Mouse (Mus musculus): ENCODE results near the gene Amfr. TPM values are rescaled to one million over a fixed set of nuclear protein-coding genes. Genes with fewer than 3 reads are reported as not detected.

Gene Amfr
- polyA plus RNA-seq, 1 experiment from 2014 or later, result 52.2 TPM

DNA sequence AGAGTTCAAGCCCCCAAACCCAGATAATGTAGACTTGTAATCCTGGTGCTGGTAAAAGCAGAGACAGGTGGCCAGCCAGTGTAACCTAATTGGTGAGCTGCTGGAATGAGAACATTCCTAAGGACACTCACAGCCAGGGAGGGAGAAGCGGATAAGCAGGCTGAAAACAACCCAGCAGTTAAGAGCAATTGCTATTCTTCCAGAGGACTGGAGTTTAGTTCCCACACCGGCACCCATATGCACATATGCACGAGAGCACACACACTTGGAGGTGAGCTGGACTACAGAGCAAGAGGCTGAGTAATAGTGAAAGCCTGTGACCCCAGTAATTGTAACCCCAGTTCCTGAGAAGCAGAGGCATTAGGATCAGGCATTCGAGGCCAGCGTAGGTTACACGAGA, 11.3 kb upstream of the Amfr start:
- Histone ChIP-seq H3K4me2 (no peak overlapping the region), H3K27ac (replicated peaks) (no peak overlapping the region), H3K9ac (no peak overlapping the region), H3K4me3 (replicated peaks) (no peak overlapping the region), H3K36me3 (replicated peaks) (peaks cover 88% of the 10 kb centered on the region), H3K9me3 (replicated peaks) (no peaks in the 10 kb centered on the region), H3K27me3 (no peaks in the 10 kb centered on the region), H3K4me1 (replicated peaks) (no peaks in the 10 kb centered on the region)
- ATAC-seq (ENCODE audit: insufficient read depth), result no peak
- 94% methylated on average over 6 of the region's 6 CpGs for WGBS (ENCODE audit: insufficient replicate concordance)

DNA sequence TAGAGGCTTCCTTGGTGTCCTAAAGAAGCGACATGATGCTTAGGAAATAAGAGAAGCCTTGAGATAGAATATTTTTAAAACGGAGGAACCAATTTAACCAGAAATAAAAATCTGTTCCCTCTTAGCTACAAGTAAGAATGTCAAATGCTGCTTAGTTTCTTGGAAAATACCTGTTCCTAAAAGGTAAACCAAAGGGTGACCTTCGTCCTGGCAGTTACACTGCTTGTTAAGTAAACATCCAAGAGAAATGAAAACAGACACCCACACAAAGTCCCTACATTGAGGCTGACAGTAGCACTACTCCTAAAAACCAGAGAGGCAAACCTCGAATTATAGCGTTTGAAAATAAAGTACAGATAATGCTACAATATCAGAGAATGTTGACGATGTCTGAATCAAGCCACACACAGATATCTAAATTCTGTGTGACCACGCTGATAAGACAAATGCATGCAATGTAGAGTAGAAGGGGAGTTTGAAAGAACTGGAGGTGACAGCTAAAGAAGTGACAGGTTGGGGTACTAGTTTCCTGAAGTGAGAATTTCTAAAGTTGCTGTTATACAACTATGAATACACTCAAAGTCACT, 477 bp upstream of the Amfr start:
- WGBS (ENCODE audit: insufficient replicate concordance), result 10% methylated on average over 7 of the region's 7 CpGs
- Histone ChIP-seq H3K4me3 (replicated peaks) (peak overlapping the region; percentile 88), H3K9me3 (replicated peaks) (no peaks in the 10 kb centered on the region), H3K27me3 (no peaks in the 10 kb centered on the region), H3K4me1 (replicated peaks) (peaks cover 51% of the 10 kb centered on the region), H3K36me3 (replicated peaks) (peaks cover 14% of the 10 kb centered on the region), H3K9ac (peak overlapping the region; percentile 98), H3K4me2 (peak overlapping the region; percentile 98), H3K27ac (replicated peaks) (peak overlapping the region; percentile 97)
- ATAC-seq (ENCODE audit: insufficient read depth), result no peak

DNA sequence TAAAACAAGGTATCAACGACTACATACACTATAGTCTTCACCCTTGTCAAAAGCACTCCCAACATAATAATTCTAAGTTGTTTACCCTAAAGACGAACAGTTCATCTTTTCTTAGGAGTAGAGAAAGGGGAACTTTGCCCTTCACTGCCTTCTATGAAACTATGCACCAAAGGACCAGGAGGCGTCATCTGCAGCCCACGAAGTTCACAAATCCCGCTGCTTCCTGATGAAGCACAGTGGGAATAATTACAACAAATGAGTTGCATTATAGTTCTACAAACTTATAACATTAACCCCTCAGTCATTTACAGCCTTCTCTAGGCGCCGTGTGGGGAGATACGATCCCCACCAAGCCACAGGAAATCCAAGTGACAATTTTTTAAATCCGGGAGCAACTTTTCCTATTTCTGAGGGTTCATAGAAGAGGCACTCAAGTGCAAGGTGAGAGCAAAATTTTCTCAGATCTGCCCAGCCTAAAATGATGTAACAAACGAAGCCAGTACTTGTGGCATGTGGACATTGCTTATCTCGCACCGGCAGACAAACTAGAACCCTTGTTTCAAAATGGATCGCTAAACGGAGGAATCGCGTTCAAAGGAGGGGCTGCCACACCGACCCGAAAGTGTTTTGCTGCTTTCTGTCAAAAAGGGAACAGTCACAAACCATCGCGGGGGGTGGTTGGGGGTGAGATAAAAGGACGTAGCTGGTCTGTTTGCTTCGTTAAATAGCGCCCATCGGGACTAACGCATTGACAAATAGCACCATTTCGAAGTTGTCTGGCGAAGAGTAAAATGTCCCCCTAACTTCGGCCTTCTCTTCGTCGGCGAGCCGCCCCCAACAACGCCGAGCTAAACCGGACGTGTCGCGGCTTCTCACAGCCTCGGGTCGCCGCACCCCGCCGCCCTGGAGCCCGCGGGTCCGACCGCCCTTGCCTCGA, 1.3 kb downstream of the Amfr start:
- Histone ChIP-seq H3K4me3 (replicated peaks) (peak overlapping the region; percentile 88), H3K4me1 (replicated peaks) (peaks cover 52% of the 10 kb centered on the region), H3K9ac (peak overlapping the region; percentile 98), H3K27ac (replicated peaks) (peak overlapping the region; percentile 97), H3K9me3 (replicated peaks) (no peaks in the 10 kb centered on the region), H3K27me3 (no peaks in the 10 kb centered on the region), H3K36me3 (replicated peaks) (peaks cover 17% of the 10 kb centered on the region), H3K4me2 (peak overlapping the region; percentile 98)
- peak; percentile 13; the same call in 1 of the 2 replicates for ATAC-seq (ENCODE audit: insufficient read depth)
- WGBS (ENCODE audit: insufficient replicate concordance), result under 1% methylated on average over 48 of the region's 48 CpGs

DNA sequence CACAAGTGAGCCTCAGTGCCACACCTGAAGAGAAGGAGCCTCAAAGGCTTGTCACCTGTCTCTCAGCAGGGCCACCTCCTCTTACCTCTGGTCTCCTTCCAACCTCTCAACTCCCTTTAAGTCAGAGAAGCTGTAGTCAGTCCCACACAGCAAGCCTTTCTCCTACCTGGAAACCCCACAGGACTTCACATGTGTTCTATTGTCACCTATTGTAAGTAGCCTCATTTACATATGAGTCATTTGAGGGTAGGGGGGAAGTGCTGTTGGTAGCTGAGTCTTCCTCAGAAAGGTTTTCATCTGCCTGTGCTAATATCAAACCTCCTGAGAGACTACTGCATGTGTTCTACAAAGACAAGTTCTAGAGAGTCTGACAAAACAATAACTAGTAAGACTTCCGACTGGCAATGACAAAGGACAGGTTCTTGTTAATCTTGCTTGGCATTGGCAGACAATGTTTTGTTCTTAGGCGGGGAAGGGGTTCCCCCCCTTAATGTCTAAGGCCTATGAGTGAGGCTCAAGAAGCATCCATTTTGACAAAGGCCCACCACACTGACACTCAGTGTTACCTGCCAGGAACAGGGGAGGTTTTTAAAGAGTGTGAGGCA, 2.4 kb downstream of the Amfr start:
- ATAC-seq (ENCODE audit: insufficient read depth), result no peak
- Histone ChIP-seq H3K4me2 (peak overlapping the region; percentile 98), H3K4me1 (replicated peaks) (peaks cover 52% of the 10 kb centered on the region), H3K4me3 (replicated peaks) (peak overlapping the region; percentile 88), H3K27me3 (no peaks in the 10 kb centered on the region), H3K36me3 (replicated peaks) (peaks cover 25% of the 10 kb centered on the region), H3K9me3 (replicated peaks) (no peaks in the 10 kb centered on the region), H3K27ac (replicated peaks) (peak overlapping the region; percentile 97), H3K9ac (peak overlapping the region; percentile 52)
- WGBS (ENCODE audit: insufficient replicate concordance), result 39% methylated on average over 2 of the region's 2 CpGs

DNA sequence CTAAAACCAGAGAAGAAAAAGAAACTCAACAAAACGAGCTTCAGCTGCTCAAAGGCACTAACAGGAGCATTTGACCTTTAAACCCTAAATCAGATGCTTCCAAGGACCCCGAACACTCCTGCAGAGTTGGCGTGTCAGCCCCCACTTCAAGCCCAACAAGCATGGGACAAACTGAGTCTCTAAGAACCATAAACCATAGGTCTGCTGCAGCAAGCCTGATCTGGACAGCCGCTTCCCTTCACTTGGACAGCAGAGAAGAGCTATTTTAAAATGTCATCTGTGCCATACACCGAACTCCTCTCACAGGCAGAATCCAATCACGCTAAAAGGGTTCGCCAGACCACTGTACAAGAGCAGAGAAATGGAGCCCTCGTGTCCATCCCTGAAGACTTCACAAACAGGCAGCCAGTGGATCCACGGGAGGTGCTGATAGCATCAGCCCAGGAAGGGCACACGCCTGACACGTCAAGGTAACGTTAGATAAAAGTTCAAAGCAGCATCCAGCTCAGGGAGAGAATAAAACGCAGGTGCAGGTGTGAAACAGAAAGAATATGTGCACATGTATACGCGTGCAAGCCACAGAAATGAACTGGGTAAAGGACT, 3.3 kb downstream of the Amfr start:
- H3K27me3 ChIP-seq, result no peaks in the 10 kb centered on the region
- H3K27ac ChIP-seq (replicated peaks), result peak overlapping the region; percentile 97
- peak overlapping the region; percentile 98 for H3K4me2 ChIP-seq
- 48% methylated on average over 15 of the region's 15 CpGs for WGBS (ENCODE audit: insufficient replicate concordance)
- H3K36me3 ChIP-seq (replicated peaks), result peaks cover 28% of the 10 kb centered on the region
- ATAC-seq (ENCODE audit: insufficient read depth), result no peak
- peak overlapping the region; percentile 88 for H3K4me3 ChIP-seq (replicated peaks)
- peaks cover 47% of the 10 kb centered on the region for H3K4me1 ChIP-seq (replicated peaks)
- H3K9me3 ChIP-seq (replicated peaks), result no peaks in the 10 kb centered on the region
- peak overlapping the region; percentile 52; the same call in 1 of the 2 replicates for H3K9ac ChIP-seq

DNA sequence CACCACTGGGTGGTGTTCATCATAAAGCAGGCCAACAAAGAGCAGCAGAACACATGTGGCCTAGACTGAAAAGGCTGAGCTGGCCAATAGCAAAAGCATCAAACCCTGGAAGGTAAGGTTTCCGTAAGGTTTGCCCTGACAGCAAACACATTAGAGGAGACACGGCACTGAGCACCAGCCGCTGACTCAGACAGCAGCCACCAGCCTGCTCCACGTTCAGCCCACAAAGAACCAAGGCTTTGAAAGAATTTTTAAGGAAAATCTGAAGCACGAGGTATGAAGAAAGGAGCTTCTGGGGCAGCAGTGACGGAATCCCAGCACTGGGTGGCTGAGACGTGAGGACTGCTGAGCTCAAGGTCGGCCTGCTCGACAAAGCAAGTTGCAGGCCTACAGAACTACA, 8.5 kb downstream of the Amfr start:
- no peak for ATAC-seq (ENCODE audit: insufficient read depth)
- H3K36me3 ChIP-seq (replicated peaks), result peaks cover 70% of the 10 kb centered on the region
- H3K4me3 ChIP-seq (replicated peaks), result no peak overlapping the region
- no peak overlapping the region for H3K27ac ChIP-seq (replicated peaks)
- no peaks in the 10 kb centered on the region for H3K27me3 ChIP-seq
- peaks cover 10% of the 10 kb centered on the region for H3K4me1 ChIP-seq (replicated peaks)
- no peak overlapping the region for H3K9ac ChIP-seq
- no peaks in the 10 kb centered on the region for H3K9me3 ChIP-seq (replicated peaks)
- WGBS (ENCODE audit: insufficient replicate concordance), result 92% methylated on average over 9 of the region's 9 CpGs
- no peak overlapping the region for H3K4me2 ChIP-seq

DNA sequence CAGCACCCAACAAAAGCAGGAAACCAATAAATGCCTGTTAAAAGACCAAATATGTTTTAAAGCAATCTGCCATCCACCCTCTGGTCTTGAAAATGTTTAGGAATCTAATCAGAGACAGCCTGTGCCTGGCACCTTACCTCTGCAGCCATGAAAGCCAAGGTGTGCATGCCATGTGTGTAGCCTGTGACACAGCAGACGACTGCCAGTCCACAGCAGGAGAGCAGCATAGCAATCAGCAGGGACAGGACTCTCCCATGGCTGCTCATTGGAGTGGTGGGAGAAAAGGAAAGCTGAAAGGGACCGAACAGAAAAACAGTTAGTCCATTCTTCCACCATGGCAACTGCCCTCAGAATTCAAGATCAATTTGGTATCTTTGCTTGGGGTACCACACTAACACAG, 13.7 kb downstream of the Amfr start:
- Histone ChIP-seq H3K9ac (no peak overlapping the region), H3K9me3 (replicated peaks) (no peaks in the 10 kb centered on the region), H3K27me3 (no peaks in the 10 kb centered on the region), H3K4me2 (no peak overlapping the region), H3K4me3 (replicated peaks) (no peak overlapping the region), H3K4me1 (replicated peaks) (no peaks in the 10 kb centered on the region), H3K27ac (replicated peaks) (no peak overlapping the region), H3K36me3 (replicated peaks) (peaks cover 68% of the 10 kb centered on the region)
- 88% methylated on average over 2 of the region's 2 CpGs for WGBS (ENCODE audit: insufficient replicate concordance)
- ATAC-seq (ENCODE audit: insufficient read depth), result no peak

DNA sequence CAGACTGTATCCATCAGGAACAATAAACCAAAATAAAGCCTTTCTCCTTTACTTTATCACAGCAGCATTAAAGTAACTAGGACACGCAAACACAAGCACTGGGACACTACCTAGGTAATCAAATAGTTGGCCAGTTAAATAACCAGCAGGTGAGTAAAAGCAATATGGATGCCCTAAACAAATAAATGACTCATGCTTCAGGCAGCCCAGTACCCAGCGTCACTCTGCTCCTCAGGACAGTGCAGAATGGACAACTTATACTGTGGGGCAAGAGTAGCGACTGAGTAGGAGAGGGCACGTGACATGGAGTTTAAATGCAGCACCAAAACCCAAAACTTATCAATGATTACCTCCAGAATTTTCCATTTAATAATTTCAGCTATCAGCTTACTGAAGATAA, 22.9 kb downstream of the Amfr start:
- Histone ChIP-seq H3K9me3 (replicated peaks) (0 out of 2 replicates have a peak, but pooled peaks cover 8% of the 10 kb centered on the region), H3K27ac (replicated peaks) (no peak overlapping the region), H3K9ac (no peak overlapping the region), H3K4me3 (replicated peaks) (no peak overlapping the region), H3K4me1 (replicated peaks) (no peaks in the 10 kb centered on the region), H3K4me2 (no peak overlapping the region), H3K27me3 (no peaks in the 10 kb centered on the region), H3K36me3 (replicated peaks) (peaks cover 70% of the 10 kb centered on the region)
- no peak for ATAC-seq (ENCODE audit: insufficient read depth)
- 84% methylated on average over 4 of the region's 4 CpGs for WGBS (ENCODE audit: insufficient replicate concordance)

DNA sequence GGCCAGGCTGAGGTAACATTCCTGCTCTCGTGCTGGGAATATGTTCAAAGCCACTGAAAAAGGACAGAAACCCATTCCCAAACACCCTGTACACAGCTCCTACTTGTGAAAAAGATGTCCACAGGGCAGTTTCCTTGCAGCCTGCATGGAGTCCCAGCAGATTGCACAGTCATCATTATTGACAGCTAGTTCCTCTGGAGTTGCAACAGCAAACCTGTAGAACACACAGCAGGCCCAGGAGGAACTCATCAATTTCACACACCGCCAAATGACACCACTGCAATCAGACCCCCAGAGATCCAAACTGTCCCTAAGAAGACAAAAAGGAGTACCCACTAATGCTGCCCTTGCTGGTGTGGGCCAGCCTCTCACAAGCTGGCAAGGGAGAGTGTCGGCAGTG, 27.9 kb downstream of the Amfr start:
- 77% methylated on average over 3 of the region's 3 CpGs for WGBS (ENCODE audit: insufficient replicate concordance)
- Histone ChIP-seq H3K4me3 (replicated peaks) (no peak overlapping the region), H3K27me3 (no peaks in the 10 kb centered on the region), H3K9ac (no peak overlapping the region), H3K36me3 (replicated peaks) (peaks cover 90% of the 10 kb centered on the region), H3K27ac (replicated peaks) (no peak overlapping the region), H3K4me1 (replicated peaks) (no peaks in the 10 kb centered on the region), H3K4me2 (no peak overlapping the region), H3K9me3 (replicated peaks) (no peaks in the 10 kb centered on the region)
- no peak for ATAC-seq (ENCODE audit: insufficient read depth)

DNA sequence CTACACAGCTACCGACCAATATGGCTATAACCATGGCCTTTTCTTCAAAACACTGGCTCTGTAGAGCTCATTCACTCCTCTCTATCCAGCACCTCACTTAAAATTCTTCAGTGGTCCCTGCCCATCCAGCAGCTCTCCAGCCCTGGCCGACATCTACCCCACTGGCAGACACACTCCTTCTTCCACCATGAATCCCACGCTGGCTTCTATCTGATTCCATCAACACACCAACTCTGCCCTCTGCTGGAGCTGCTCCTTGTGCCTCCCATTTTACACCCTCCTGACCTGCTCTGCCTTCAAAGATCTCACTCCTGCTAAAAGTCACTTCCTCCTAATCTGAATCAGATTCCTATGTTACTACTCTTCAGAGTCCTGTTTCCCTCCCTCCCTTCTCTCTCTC, 28.8 kb downstream of the Amfr start:
- no peak for ATAC-seq (ENCODE audit: insufficient read depth)
- WGBS (ENCODE audit: insufficient replicate concordance), result 76% methylated on average over 3 of the region's 3 CpGs
- Histone ChIP-seq H3K4me3 (replicated peaks) (no peak overlapping the region), H3K9ac (no peak overlapping the region), H3K27ac (replicated peaks) (no peak overlapping the region), H3K27me3 (no peaks in the 10 kb centered on the region), H3K9me3 (replicated peaks) (no peaks in the 10 kb centered on the region), H3K36me3 (replicated peaks) (peaks cover 94% of the 10 kb centered on the region), H3K4me2 (no peak overlapping the region), H3K4me1 (replicated peaks) (no peaks in the 10 kb centered on the region)

DNA sequence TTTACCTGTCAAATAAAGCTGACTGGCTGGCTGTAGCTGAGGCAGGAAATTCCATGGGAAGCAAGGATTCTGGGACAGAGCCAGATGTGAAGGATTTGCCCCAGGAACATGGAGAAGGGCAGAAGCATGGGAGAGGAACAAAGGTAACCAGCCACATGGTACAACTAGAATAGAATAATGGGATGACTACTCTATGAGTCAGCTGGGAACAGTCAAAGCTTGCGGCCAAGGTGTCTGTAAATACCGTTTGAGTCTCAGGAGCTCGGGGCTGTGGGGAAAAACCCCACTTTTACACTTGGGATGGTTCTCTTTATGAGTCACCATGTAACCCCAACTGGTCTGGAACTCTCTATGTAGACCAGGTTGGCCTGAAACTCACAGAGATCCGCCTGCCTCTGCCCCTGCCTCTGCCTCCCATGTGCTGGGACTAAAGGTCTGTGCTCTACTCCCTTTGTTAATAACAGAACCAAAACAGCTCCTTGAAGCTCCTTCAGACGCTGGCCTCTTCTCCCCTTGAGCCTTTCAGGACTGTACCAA, 30.9 kb downstream of the Amfr start:
- Histone ChIP-seq H3K4me2 (no peak overlapping the region), H3K4me3 (replicated peaks) (no peak overlapping the region), H3K9ac (no peak overlapping the region), H3K4me1 (replicated peaks) (no peaks in the 10 kb centered on the region), H3K27ac (replicated peaks) (no peak overlapping the region), H3K9me3 (replicated peaks) (no peaks in the 10 kb centered on the region), H3K27me3 (no peaks in the 10 kb centered on the region), H3K36me3 (replicated peaks) (peaks cover 97% of the 10 kb centered on the region)
- no peak for ATAC-seq (ENCODE audit: insufficient read depth)
- WGBS (ENCODE audit: insufficient replicate concordance), result 85% methylated on average over 5 of the region's 5 CpGs

Measured in liver, embryonic 15.5 days (tissue).